In the genomic region with DNA sequence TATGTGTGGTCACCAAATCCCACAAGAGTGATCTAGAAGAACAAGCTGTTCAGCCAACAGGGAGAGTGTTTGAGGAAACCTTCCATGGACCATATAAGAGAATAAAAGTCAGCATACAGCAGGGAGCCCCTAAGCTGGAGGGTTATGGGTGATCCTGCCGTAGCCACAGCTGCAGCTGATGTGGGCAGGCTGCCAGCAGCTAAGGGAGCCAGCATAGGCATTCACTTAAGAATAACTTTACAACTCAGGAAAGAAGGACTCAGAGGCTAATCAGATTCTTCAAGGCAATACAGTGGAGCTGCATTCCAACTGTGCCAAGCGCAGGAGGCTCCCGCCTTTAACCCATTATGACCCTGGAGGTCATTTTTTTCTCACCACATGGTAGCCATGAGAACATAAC, we compare ENCODE assay signal across 10 mouse cellular contexts.
DNase-seq lines count a peak whose midpoint lies in the region; ATAC-seq and TF ChIP-seq lines count a peak whose summit lies in the region.
"Had no signal": no experiment of that assay in that cellular context is flagged by ENCODE, and none has a peak within 500 bp of the region (broad histone marks: within the 10 kb centered on the region; RNA-seq: fewer than 3 reads in every experiment).

No protein-coding gene starts in this region.

- H3K4me1 ChIP-seq in hindbrain, postnatal 0 days (ENCODE audit: insufficient read depth, low read length): no peaks in the 10 kb centered on the region
- H3K4me1 ChIP-seq in hindbrain, embryonic 11.5 days (replicated peaks; ENCODE audit: control insufficient read depth, insufficient read depth, low read length): no peaks in the 10 kb centered on the region
- peaks cover 12% of the 10 kb centered on the region for H3K4me1 ChIP-seq in embryonic facial prominence, embryonic 13.5 days
- H3K4me1 ChIP-seq in limb, embryonic 14.5 days (ENCODE audit: control insufficient read depth, insufficient read depth, low read length): peaks cover 2% of the 10 kb centered on the region; the same call in 1 of the 2 replicates
- H3K4me1 ChIP-seq: forebrain, embryonic 13.5 days; liver, embryonic 12.5 days had no signal

- no peak overlapping the region for H3K4me3 ChIP-seq in hindbrain, postnatal 0 days (ENCODE audit: low read length)
- no peak overlapping the region for H3K4me3 ChIP-seq in hindbrain, embryonic 11.5 days (ENCODE audit: low read depth, low read length)
- no peak overlapping the region for H3K4me3 ChIP-seq in embryonic facial prominence, embryonic 13.5 days
- H3K4me3 ChIP-seq in limb, embryonic 14.5 days (replicated peaks; ENCODE audit: low read length): no peak overlapping the region
- H3K4me3 ChIP-seq: forebrain, embryonic 13.5 days; liver, embryonic 12.5 days had no signal

- TF ChIP-seq POLR2A in limb, embryonic 14.5 days (IDR thresholded peaks at IDR 0.05; ENCODE audit: borderline replicate concordance, extremely low read depth, insufficient read depth, insufficient read length): no peak

- DNase-seq in hindbrain, postnatal 0 days (ENCODE audit: low spot score): peak; percentile 17
- DNase-seq in hindbrain, embryonic 11.5 days (ENCODE audit: low spot score): no peak
- DNase-seq in ovary, postnatal 36 days (ENCODE audit: low spot score): peak; percentile 26
- no peak for DNase-seq in ovary, adult 18-20 months (ENCODE audit: low spot score)
- peak; percentile 71 for DNase-seq in limb, embryonic 14.5 days (ENCODE audit: low spot score)
- no peak for DNase-seq in layer of hippocampus, adult 11-12 months (ENCODE audit: low spot score)
- DNase-seq: layer of hippocampus, adult 9-11 months had no signal

- H3K9ac ChIP-seq in hindbrain, postnatal 0 days (replicated peaks; ENCODE audit: low read length): no peak overlapping the region
- no peak overlapping the region for H3K9ac ChIP-seq in hindbrain, embryonic 11.5 days (ENCODE audit: low read depth, low read length)
- H3K9ac ChIP-seq in embryonic facial prominence, embryonic 13.5 days: no peak overlapping the region
- H3K9ac ChIP-seq in limb, embryonic 14.5 days (ENCODE audit: low read depth, low read length, severe bottlenecking): no peak overlapping the region
- H3K9ac ChIP-seq: forebrain, embryonic 13.5 days; liver, embryonic 12.5 days had no signal

- 18% methylated on average over 3 of the region's 3 CpGs for WGBS in hindbrain, postnatal 0 days
- 35% methylated on average over 3 of the region's 3 CpGs for WGBS in hindbrain, embryonic 11.5 days
- 15% methylated on average over 3 of the region's 3 CpGs for WGBS in embryonic facial prominence, embryonic 13.5 days
- 4% methylated on average over 3 of the region's 3 CpGs for WGBS in limb, embryonic 14.5 days

- no peaks in the 10 kb centered on the region for H3K27me3 ChIP-seq in hindbrain, postnatal 0 days (ENCODE audit: insufficient read depth, low read length)
- H3K27me3 ChIP-seq in hindbrain, embryonic 11.5 days (ENCODE audit: control insufficient read depth, insufficient read depth, low read length): no peaks in the 10 kb centered on the region
- no peaks in the 10 kb centered on the region for H3K27me3 ChIP-seq in embryonic facial prominence, embryonic 13.5 days
- no peaks in the 10 kb centered on the region for H3K27me3 ChIP-seq in limb, embryonic 14.5 days (ENCODE audit: control insufficient read depth, insufficient read depth, low read length)
- H3K27me3 ChIP-seq: forebrain, embryonic 13.5 days; liver, embryonic 12.5 days had no signal

- H3K4me2 ChIP-seq in hindbrain, postnatal 0 days (ENCODE audit: low read depth, low read length): no peak overlapping the region
- no peak overlapping the region for H3K4me2 ChIP-seq in hindbrain, embryonic 11.5 days (replicated peaks; ENCODE audit: low read depth, low read length)
- no peak overlapping the region for H3K4me2 ChIP-seq in embryonic facial prominence, embryonic 13.5 days
- H3K4me2 ChIP-seq in limb, embryonic 14.5 days (replicated peaks; ENCODE audit: low read depth, low read length, severe bottlenecking): no peak overlapping the region
- H3K4me2 ChIP-seq: forebrain, embryonic 13.5 days; liver, embryonic 12.5 days had no signal

- TF ChIP-seq CTCF in hindbrain, postnatal 0 days (IDR thresholded peaks at IDR 0.05; ENCODE audit: low read depth): no peak

- no peaks in the 10 kb centered on the region for H3K36me3 ChIP-seq in hindbrain, postnatal 0 days (ENCODE audit: insufficient read depth, low read length)
- no peaks in the 10 kb centered on the region for H3K36me3 ChIP-seq in hindbrain, embryonic 11.5 days (ENCODE audit: control insufficient read depth, insufficient read depth, low read length)
- no peaks in the 10 kb centered on the region for H3K36me3 ChIP-seq in embryonic facial prominence, embryonic 13.5 days
- no peaks in the 10 kb centered on the region for H3K36me3 ChIP-seq in limb, embryonic 14.5 days (ENCODE audit: control insufficient read depth, insufficient read depth, low read length)
- H3K36me3 ChIP-seq: liver, embryonic 12.5 days had no signal

- ATAC-seq in hindbrain, postnatal 0 days: no peak
- ATAC-seq in hindbrain, embryonic 11.5 days (ENCODE audit: low FRiP score): no peak
- peak; percentile 56; the same call in 1 of the 2 replicates for ATAC-seq in embryonic facial prominence, embryonic 13.5 days (ENCODE audit: insufficient number of reproducible peaks, insufficient read depth, low FRiP score, low TSS enrichment, low read depth)
- peak; percentile 73 for ATAC-seq in limb, embryonic 14.5 days (ENCODE audit: low FRiP score, low read depth)
- ATAC-seq: forebrain, embryonic 13.5 days; liver, embryonic 12.5 days had no signal

- no peak overlapping the region for H3K27ac ChIP-seq in hindbrain, postnatal 0 days
- H3K27ac ChIP-seq in hindbrain, embryonic 11.5 days (ENCODE audit: low read depth, low read length): no peak overlapping the region
- no peak overlapping the region for H3K27ac ChIP-seq in embryonic facial prominence, embryonic 13.5 days
- no peak overlapping the region for H3K27ac ChIP-seq in limb, embryonic 14.5 days (replicated peaks; ENCODE audit: low read depth, low read length)
- H3K27ac ChIP-seq: forebrain, embryonic 13.5 days; liver, embryonic 12.5 days had no signal

- no peaks in the 10 kb centered on the region for H3K9me3 ChIP-seq in hindbrain, postnatal 0 days (ENCODE audit: low read length)
- H3K9me3 ChIP-seq in hindbrain, embryonic 11.5 days (ENCODE audit: control insufficient read depth, low read length): no peaks in the 10 kb centered on the region
- no peaks in the 10 kb centered on the region for H3K9me3 ChIP-seq in embryonic facial prominence, embryonic 13.5 days
- no peaks in the 10 kb centered on the region for H3K9me3 ChIP-seq in limb, embryonic 14.5 days (ENCODE audit: control insufficient read depth, low read length)
- H3K9me3 ChIP-seq: forebrain, embryonic 13.5 days; liver, embryonic 12.5 days had no signal

Comparison
In these comparisons a context has a peak if more than half of its experiments do, and no peak if none do; other contexts are left out.
1. DNase-seq: peak in hindbrain, postnatal 0 days (single experiment), ovary, postnatal 36 days (single experiment) and limb, embryonic 14.5 days (single experiment); none in hindbrain, embryonic 11.5 days (single experiment), ovary, adult 18-20 months (single experiment) and layer of hippocampus, adult 11-12 months (single experiment).
2. ATAC-seq: peak in embryonic facial prominence, embryonic 13.5 days (single experiment) and limb, embryonic 14.5 days (single experiment); none in hindbrain, postnatal 0 days (single experiment) and hindbrain, embryonic 11.5 days (single experiment).